Mouse (Mus musculus) liver, embryonic 18 days (tissue): ENCODE data around the gene Coq8a. TPM values are rescaled to one million over a fixed set of nuclear protein-coding genes. Genes with fewer than 3 reads are reported as not detected.

ENCODE experiments used
- polyA plus RNA-seq: library from polyadenylated mRNA; depleted of rRNA; stranded (reverse); fragments of >200 nt; gene quantifications from 2 replicates; pipeline ENCODE4 v1.2.3, GENCODE M21; 2012; rRNA removed

Gene Coq8a
- 17.1 and 19.7 TPM in 2 replicates for polyA plus RNA-seq

GRCm38 (mm10) chr1:180198959-180199714, at the start of gene Coq8a:
Gene Coq8a, minus strand, starts transcription at chr1:180199602.

Other genes with a start within 250 kb of the Coq8a start
- gene Cdc42bpa, start 239.1 kb downstream of the Coq8a start, polyA plus RNA-seq, result 3.7 and 3.9 TPM in 2 replicates
- 36.2 and 37.0 TPM in 2 replicates for gene Psen2, start 63.8 kb upstream of the Coq8a start, polyA plus RNA-seq
- gene Itpkb, start 130.9 kb upstream of the Coq8a start, polyA plus RNA-seq, result 1.6 and 1.9 TPM in 2 replicates